ENCODE assay signal across 14 mouse cellular contexts in the genomic region with DNA sequence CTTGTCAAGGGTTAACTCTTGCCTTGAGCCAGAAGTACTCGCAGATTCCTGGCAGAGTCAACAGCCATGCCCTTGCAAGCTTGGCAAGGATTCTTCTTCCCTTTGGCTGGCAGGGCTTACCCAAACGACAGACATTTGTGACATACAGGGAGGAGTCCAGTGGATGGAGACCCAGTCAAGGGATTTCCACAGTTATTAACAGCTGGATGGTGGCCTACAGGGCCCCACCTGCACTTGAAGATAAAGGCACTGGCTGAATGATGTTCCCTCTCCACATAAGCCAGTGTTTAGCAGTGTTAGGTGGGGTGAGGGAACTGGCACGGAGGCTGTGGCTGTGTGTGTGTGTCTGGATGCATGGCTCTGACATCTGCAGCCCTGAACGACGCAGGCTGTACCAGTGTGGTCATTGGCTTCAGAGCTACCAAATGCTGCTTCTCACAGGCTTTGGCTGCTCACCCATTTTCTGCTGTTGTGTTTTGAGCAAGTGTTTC.
A peak's percentile ranks its signal among the peaks of the same experiment; 100 is the strongest.
DNase-seq lines count a peak whose midpoint lies in the region; ATAC-seq and TF ChIP-seq lines count a peak whose summit lies in the region.
"Had no signal": no experiment of that assay in that cellular context is flagged by ENCODE, and none has a peak within 500 bp of the region (broad histone marks: within the 10 kb centered on the region; RNA-seq: fewer than 3 reads in every experiment).

No protein-coding gene starts in this region.

- TF ChIP-seq POLR2A in small intestine, adult 2 months (IDR thresholded peaks at IDR 0.05; ENCODE audit: low read depth, low read length): no peak

- no peaks in the 10 kb centered on the region for H3K9me3 ChIP-seq in midbrain, embryonic 16.5 days (replicated peaks; ENCODE audit: control insufficient read depth, low read length, poor library complexity, severe bottlenecking)
- H3K9me3 ChIP-seq in midbrain, embryonic 15.5 days: no peaks in the 10 kb centered on the region
- no peaks in the 10 kb centered on the region for H3K9me3 ChIP-seq in heart, embryonic 15.5 days (replicated peaks)
- H3K9me3 ChIP-seq: embryonic facial prominence, embryonic 13.5 days; kidney, embryonic 15.5 days had no signal

- peak; percentile 97 for DNase-seq in heart, adult 11 months
- no peak for DNase-seq in heart, adult 8-10 months (ENCODE audit: low spot score)
- no peak for DNase-seq in Muller cell, postnatal 12 days (ENCODE audit: inconsistent ontology term)
- DNase-seq: cerebellum, adult 11 months; liver, postnatal 0 days; right cerebral cortex, adult 18-20 months had no signal

- no peak overlapping the region for H3K4me2 ChIP-seq in midbrain, embryonic 16.5 days (ENCODE audit: low read length)
- H3K4me2 ChIP-seq in midbrain, embryonic 15.5 days: no peak overlapping the region
- H3K4me2 ChIP-seq in heart, embryonic 15.5 days: no peak overlapping the region
- H3K4me2 ChIP-seq: embryonic facial prominence, embryonic 13.5 days; kidney, embryonic 15.5 days had no signal

- H3K27ac ChIP-seq in midbrain, embryonic 16.5 days (ENCODE audit: low read length): no peak overlapping the region
- no peak overlapping the region for H3K27ac ChIP-seq in midbrain, embryonic 15.5 days
- no peak overlapping the region for H3K27ac ChIP-seq in heart, embryonic 15.5 days
- peak overlapping the region; percentile 14; the same call in 1 of the 2 replicates for H3K27ac ChIP-seq in small intestine, adult 2 months (ENCODE audit: insufficient read depth, low read depth, low read length)
- H3K27ac ChIP-seq: embryonic facial prominence, embryonic 13.5 days; kidney, embryonic 15.5 days had no signal

- no peaks in the 10 kb centered on the region for H3K27me3 ChIP-seq in midbrain, embryonic 16.5 days (ENCODE audit: control insufficient read depth, insufficient read depth, low read depth, low read length)
- no peaks in the 10 kb centered on the region for H3K27me3 ChIP-seq in midbrain, embryonic 15.5 days (replicated peaks)
- H3K27me3 ChIP-seq in heart, embryonic 15.5 days: 0 out of 2 replicates have a peak, but pooled peaks cover 6% of the 10 kb centered on the region
- H3K27me3 ChIP-seq in small intestine, adult 2 months (ENCODE audit: control insufficient read depth, insufficient read depth, low read length): no peaks in the 10 kb centered on the region
- H3K27me3 ChIP-seq: embryonic facial prominence, embryonic 13.5 days; kidney, embryonic 15.5 days had no signal

- ATAC-seq in midbrain, embryonic 16.5 days: peak; percentile 42; the same call in 1 of the 2 replicates
- no peak for ATAC-seq in midbrain, embryonic 15.5 days (replicated peaks)
- 0 out of 2 replicates have a peak, but pooled peaks have one; percentile 39 for ATAC-seq in heart, embryonic 15.5 days (replicated peaks; ENCODE audit: insufficient number of reproducible peaks, insufficient read depth, low FRiP score, low read depth)
- no peak for ATAC-seq in erythroblast, adult 5-6 weeks (replicated peaks; ENCODE audit: low FRiP score, poor library complexity, severe bottlenecking)
- ATAC-seq: CD4-positive, CD25-positive, alpha-beta regulatory T cell, adult 4 months; liver, postnatal 0 days had no signal

- no peak for TF ChIP-seq CTCF in small intestine, adult 2 months (IDR thresholded peaks at IDR 0.05; ENCODE audit: extremely low read depth, insufficient read length, insufficient replicate concordance, low read depth, low read length)

- no peak overlapping the region for H3K9ac ChIP-seq in midbrain, embryonic 16.5 days (ENCODE audit: low read depth, low read length)
- H3K9ac ChIP-seq in midbrain, embryonic 15.5 days: no peak overlapping the region
- no peak overlapping the region for H3K9ac ChIP-seq in heart, embryonic 15.5 days
- H3K9ac ChIP-seq: embryonic facial prominence, embryonic 13.5 days; kidney, embryonic 15.5 days; liver, postnatal 0 days had no signal

- H3K4me1 ChIP-seq in midbrain, embryonic 16.5 days (ENCODE audit: control insufficient read depth, insufficient read depth, low read length): no peaks in the 10 kb centered on the region
- H3K4me1 ChIP-seq in midbrain, embryonic 15.5 days: peaks cover 5% of the 10 kb centered on the region; the same call in 1 of the 2 replicates
- H3K4me1 ChIP-seq in heart, embryonic 15.5 days (replicated peaks): peaks cover 14% of the 10 kb centered on the region
- peaks cover 26% of the 10 kb centered on the region for H3K4me1 ChIP-seq in small intestine, adult 2 months (ENCODE audit: control insufficient read depth, insufficient read depth, insufficient read length, low read length)

- 68% methylated on average over 5 of the region's 5 CpGs for WGBS in midbrain, embryonic 16.5 days
- 71% methylated on average over 5 of the region's 5 CpGs for WGBS in midbrain, embryonic 15.5 days
- 48% methylated on average over 5 of the region's 5 CpGs for WGBS in heart, embryonic 15.5 days
- WGBS in small intestine, adult 2 months: 12% methylated on average over 5 of the region's 5 CpGs

- no peaks in the 10 kb centered on the region for H3K36me3 ChIP-seq in midbrain, embryonic 16.5 days (ENCODE audit: control insufficient read depth, insufficient read depth, low read length)
- H3K36me3 ChIP-seq in midbrain, embryonic 15.5 days (replicated peaks): no peaks in the 10 kb centered on the region
- H3K36me3 ChIP-seq in heart, embryonic 15.5 days: no peaks in the 10 kb centered on the region
- no peaks in the 10 kb centered on the region for H3K36me3 ChIP-seq in small intestine, adult 2 months (ENCODE audit: control insufficient read depth, insufficient read depth, low read length)
- H3K36me3 ChIP-seq: embryonic facial prominence, embryonic 13.5 days; kidney, embryonic 15.5 days had no signal

- no peak overlapping the region for H3K4me3 ChIP-seq in midbrain, embryonic 16.5 days (ENCODE audit: low read depth, low read length)
- H3K4me3 ChIP-seq in midbrain, embryonic 15.5 days: no peak overlapping the region
- no peak overlapping the region for H3K4me3 ChIP-seq in heart, embryonic 15.5 days
- no peak overlapping the region for H3K4me3 ChIP-seq in small intestine, adult 2 months (ENCODE audit: low read depth, low read length)
- H3K4me3 ChIP-seq: embryonic facial prominence, embryonic 13.5 days; kidney, embryonic 15.5 days had no signal

Comparison
In these comparisons a context has a peak if more than half of its experiments do, and no peak if none do; other contexts are left out.
1. ATAC-seq: peak in midbrain, embryonic 16.5 days (single experiment) and heart, embryonic 15.5 days (single experiment); none in midbrain, embryonic 15.5 days (single experiment) and erythroblast, adult 5-6 weeks (single experiment).